Mouse (Mus musculus) T-helper 2 cell (primary cell): ENCODE measurements at regions not wholly inside any gene's neighbourhood (a gene's known extent, or its start where the extent isn't known, plus 50 kb on each side); places are given as distances from the start of the nearest gene placed in this dataset.
"Not testable (repeated sequence)": the region's sequence is repeated elsewhere in the genome, so short reads cannot be mapped to it uniquely, and the experiment has no call there.

Experiments
- in situ Hi-C: fragments of 300-600 bp; cut with MboI, MseI; formaldehyde crosslinking; loops from one replicate; pipeline ENCODE4 v1.15.1; 2025; ENCODE audit warnings: high pct_unique_total_duplicates

DNA sequence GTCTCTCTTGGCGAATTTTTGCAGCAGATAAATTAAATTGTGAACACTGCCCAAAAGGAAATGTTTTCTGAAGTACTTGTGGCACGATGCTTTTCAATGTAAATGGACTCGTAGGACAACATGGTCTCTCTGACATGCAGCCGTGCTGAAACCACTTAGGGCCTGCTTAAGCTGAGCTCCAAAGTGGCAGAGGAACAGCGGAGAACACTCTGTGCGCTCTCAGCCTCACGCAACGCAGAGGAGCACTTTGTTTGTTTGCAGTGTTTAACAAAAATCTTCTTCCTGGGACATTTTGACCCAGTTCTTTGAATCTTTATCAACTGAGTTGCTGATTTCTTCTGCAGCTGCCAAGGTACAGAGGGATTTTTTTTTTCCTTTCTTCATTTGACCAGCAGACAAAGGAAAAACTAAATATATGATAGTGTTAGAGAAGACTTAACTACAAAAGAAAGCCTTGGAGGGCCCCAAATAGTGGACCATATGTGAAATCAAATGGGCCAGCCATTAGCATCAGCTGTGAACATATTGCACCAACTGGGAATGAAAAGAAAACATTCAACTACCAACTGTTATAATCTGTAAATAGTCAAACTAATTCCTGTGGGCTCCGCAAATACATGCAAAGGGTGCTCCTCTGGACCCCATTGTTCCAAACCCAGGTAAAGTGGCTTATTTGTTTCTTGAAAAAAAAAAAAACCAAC is 639.5 kb downstream of the Rwdd3 start:
- in situ Hi-C loops: no loop called here

DNA sequence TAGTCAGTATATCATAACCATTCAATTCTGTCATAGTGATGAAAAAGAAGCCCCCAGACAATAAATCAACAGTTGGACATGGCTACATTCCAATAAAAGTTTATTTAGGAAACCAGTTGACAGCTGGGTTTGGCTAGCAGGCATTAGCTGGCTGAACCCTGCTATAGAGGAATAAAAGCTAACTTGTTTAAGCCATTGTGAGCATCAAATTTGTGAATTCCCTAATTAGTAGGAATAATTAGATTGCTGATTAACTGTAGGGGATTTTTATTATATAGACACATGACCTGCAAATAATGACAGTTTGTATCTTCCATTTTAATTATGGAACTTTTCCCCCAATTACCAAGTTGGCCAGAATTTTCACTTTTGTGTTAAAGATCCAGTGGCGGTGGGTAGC is 659.8 kb downstream of the Rwdd3 start:
- in situ Hi-C loops: no loop called here

GRCm38 (mm10) chr3:120498937-120499336 is 672.6 kb downstream of the Rwdd3 start:
- in situ Hi-C loops: no loop called here

DNA sequence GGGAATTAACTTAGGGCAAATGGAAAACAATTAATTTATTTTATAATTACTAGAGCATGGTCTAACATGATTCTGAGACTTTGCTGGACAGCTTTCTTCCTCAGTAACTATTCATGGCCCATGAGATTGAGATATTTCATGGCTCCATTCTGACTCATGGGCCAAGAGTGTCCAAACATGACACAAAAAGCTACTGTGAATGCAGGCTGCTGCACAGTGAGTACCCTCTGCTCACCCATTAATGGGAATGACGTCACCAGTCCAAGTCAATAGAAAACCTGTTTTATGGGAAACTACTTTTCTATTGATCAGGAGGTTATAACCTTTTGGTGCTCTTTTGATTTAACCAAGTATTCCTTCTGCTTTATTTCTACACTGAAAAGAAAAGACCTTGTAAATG is 693.6 kb downstream of the Rwdd3 start:
- in situ Hi-C loops: no loop called here

- in situ Hi-C loops: no loop called here
Measured at GRCm38 (mm10) chr3:120477232-120477631, 693.0 kb upstream of the Ptbp2 start.

GRCm38 (mm10) chr3:120473645-120474038 is 689.4 kb upstream of the Ptbp2 start:
- in situ Hi-C loops: no loop called here

GRCm38 (mm10) chr3:120472687-120473644 is 688.7 kb upstream of the Ptbp2 start:
- in situ Hi-C loops: no loop called here

DNA sequence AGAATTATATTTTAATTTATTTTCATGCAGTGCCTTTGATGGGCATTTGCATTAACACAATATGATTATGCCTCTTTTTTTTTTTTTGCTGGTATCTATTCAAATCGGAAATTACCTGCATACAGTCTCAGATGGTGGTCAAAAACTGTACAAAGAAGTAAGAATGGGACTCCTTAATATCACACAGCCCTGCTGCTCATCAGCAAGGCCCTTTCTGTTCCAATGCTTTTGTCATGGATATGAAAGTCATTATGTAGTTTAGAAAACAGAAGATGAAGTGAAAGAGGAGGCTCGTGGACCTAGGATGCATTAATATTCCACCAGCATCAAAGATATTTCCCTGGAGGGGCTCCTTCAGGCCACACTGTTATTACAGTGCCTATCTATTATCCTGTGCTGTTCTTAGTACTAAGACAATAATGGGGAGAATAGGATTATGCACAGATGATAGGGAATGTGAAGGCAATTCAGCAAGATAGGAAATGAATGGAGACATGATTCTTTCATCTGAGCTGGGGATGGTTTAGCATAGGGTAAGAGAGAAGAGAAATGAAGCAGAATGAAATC is 687.7 kb upstream of the Ptbp2 start:
- in situ Hi-C loops: no loop called here

DNA sequence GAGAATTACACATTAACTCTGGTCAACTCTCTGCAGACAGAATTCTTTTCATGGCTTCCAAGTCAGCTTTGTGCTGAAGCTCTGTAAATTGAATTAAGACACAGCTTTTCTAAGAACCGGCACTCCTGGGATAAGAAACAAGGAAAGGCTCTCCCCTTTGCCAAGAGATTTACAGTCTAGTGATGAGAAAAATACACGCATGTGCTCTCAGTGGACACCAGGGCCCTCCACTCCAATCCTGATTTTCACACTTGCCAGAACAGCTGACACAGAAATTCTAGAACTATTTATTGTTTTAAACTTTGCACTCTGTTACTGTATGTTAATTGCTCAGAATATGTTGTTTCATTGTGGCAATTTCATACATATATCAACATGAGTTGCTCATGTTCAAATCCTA is 684.6 kb upstream of the Ptbp2 start:
- in situ Hi-C loops: no loop called here

- in situ Hi-C loops: no loop called here
Measured at GRCm38 (mm10) chr3:120460717-120461116, 676.5 kb upstream of the Ptbp2 start.

DNA sequence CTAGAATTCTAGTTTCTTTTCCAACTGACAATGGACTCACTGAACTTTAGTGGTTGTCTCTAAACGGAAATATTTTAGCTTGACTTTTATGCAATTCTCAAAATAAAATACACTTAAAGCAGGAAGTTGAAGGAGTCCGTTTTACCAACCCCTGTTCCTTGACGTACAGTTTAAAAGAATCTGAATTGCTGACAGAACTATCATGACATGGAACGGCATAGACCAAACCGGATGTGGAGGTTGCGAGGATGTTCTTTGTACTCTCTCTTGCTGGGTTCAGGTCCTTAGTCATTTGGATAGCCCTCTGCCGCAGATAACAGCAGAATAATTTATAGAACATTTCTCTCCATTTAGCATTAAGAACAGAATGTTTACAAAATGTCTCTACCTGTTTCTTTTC is 673.6 kb upstream of the Ptbp2 start:
- in situ Hi-C loops: no loop called here

- in situ Hi-C loops: no loop called here
Measured at GRCm38 (mm10) chr3:120441127-120441526, 656.9 kb upstream of the Ptbp2 start.

DNA sequence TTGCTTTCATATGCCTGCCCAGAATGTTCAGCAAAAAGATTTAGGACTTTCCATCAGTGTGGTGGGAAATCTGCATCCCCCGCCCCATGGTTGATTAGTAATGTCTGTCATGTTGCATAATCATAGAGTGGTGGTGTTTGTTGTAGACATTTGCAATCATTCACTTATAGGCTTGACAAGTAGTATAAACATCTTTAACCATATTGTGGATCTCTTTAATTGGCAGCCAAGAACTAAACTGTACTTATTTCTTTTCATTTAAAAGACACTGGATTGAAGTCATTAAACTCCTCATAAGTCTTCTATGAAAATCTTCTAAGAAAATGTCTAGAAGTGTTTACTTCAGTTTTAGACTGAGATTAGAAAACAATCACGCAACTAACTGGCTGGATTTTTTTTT is 646.0 kb upstream of the Ptbp2 start:
- in situ Hi-C loops: no loop called here

DNA sequence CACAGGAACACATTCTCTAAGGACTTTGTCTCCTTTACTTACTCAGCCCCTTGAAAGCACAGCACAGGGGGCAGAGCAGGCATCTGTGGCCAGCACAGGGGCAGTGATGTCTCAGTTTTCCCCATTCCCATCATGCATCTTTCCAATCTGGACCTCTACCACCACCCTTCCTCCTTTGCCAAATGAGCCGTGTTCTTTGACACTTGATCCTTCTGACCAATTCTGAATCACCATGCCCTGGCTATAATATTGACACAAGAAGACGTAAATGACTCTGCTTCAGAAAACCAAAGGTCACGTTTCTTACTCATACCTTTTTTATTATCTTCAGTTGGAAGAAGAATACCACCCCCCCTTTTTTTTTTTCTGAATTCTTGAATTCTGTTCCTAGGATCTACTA is 632.4 kb upstream of the Ptbp2 start:
- in situ Hi-C loops: no loop called here

DNA sequence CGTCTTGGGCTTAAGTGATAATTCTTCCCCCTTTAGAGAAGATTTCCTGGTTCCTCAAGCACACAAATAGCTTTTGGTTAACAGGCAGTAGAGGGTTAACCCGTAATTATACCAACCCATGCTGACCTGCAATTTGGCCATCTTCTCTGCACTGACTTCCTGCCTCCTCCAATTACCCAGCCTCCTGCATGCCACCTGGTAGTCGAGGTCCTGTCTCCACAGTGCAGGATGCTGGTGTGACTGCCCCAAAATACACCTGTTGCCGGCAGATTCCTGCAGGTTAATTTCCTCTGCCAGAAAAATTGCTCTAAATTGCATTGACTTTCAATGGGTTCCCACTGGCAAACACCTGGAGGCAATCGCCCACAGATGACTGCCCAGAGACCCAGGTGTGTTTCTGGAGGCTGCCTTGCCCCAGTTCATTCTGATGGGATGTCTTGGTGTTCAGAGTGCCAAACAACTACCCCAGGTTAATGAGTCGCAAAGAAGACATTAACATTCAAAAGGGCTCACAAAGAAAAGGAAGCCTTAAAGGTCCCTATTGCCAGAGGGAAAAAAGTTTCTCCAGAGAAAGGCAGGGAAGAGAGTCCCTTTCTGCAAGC is 591.5 kb upstream of the Ptbp2 start:
- in situ Hi-C loops: no loop called here

DNA sequence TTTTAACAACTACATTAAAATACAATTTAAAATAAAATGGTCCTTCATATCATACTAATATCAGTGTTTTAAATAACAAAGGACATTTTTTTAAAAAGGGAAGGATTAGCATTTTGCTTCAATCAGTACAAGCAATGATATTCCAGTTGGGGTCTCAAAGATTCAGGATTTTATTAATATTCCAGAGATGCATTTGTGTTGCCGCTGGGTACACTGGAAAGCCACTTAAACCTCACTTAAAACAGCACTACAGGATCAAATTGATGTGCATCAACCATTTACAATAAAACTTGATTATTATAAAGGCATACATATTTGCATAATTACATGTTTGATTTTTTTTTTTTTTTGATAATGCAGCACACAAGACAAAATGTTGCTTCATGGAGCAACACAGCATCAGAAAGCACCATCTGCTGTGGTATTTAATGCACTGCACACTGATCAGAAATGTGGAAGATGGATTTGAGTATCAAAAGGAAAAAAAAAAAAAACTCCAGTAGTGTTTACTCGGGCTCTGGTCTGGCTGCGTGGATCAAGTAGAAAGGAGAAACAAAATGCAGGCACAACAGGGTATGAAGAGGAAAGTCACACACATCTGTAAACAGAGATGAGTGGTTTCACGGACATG is 558.6 kb upstream of the Ptbp2 start:
- in situ Hi-C loops: no loop called here

DNA sequence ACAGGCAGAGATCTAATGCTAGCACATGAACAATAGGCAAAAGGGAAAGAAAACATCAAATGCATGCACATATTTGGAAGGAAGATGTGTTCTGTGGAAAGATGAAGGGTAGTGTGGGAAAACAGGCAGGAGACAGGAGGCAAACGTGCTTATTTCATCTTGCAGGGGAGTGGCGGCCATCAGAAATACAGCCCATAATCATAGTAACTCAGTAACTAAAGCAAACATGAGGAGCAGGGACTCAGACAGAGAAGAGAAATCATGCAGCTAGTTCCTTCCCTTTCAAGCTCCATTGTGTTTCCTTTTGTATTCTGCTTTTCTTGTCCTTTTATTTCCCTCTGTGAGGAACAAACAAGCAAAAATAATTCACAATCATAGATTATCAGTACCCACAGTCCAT is 557.6 kb upstream of the Ptbp2 start:
- in situ Hi-C loops: no loop called here

DNA sequence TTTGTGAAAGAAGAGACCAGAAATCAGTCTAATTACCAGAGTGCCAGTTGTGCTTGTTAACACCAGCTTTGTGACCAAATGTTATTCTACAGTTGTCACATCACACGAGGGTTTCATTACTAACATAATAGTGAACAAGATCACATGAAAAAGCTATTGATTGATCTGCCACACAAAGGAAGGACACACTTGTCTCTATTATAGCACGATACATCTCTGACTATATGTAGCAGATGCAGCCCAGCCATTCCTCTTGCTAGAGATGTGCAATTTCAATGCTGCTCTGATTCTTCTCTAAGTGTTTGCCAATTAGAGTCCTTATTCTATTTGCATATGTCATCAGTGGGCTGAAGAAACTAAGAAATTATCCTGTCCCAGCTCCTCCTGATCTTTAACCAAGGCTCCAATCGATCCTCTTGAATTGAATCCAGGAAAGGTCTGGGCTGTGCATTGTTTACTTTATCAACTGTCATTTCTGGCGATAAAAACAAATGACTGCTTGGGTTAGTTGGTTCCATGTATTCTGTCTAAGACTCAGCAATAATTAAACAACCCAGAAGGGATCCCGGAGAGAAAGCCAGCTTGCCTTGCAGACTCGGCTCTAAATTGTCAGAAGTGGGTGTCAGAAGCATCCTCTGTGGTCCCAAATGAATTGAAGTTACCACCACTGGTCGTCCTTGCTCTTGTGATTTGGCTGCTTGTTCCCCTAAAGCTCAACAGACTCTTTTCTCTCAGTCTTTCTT is 551.7 kb upstream of the Ptbp2 start:
- in situ Hi-C loops: no loop called here

- in situ Hi-C loops: not testable (repeated sequence)
Measured at GRCm38 (mm10) chr3:120307042-120307441, 522.8 kb upstream of the Ptbp2 start.

DNA sequence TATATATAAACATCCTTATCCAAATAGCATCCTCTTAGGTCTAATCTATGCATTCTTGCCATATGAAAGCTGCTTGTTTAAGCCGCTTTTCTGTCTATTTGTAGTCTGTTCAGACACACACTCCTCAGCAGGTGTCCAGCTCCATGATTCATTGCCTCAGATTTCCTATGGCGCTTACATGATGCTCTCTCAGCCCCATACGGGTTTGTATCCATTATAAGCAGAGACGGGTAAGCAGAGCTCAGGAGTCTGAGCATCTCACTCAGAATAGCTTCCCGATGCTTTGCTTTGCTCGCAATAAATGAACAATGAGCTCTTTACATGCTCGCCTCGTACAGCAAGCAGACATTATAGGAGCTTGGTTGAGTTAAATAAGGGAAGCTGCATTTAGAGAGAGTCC is 521.3 kb upstream of the Ptbp2 start:
- in situ Hi-C loops: no loop called here
